Mouse (Mus musculus) E14TG2a.4 (cell line): ENCODE measurements around the gene Ngrn.

Experiments used
- CTCF ChIP-seq: conservative IDR thresholded peaks from 2 replicates; pipeline ENCODE4 v1.5.1; 2014; ENCODE audit warnings: low read length
- POU5F1 ChIP-seq: IDR thresholded peaks from 2 replicates; pipeline ENCODE4 v1.6.1; 2014; ENCODE audit warnings: low read length, borderline replicate concordance

GRCm38 (mm10) chr7:80310771-80311170, 49.8 kb downstream of the Ngrn start:
- TF ChIP-seq CTCF (no peak), POU5F1 (no peak)
